Mouse (Mus musculus) embryonic facial prominence, embryonic 10.5 days (tissue): ENCODE results near the gene Sstr3. TPM values are rescaled to one million over a fixed set of nuclear protein-coding genes. Genes with fewer than 3 reads are reported as not detected.

ENCODE experiments used
- DNase-seq: peaks from one replicate; pipeline ENCODE4 v3.0.0-alpha.2; 2017; ENCODE audit warnings: low spot score
- H3K27ac ChIP-seq: fragments of 300-500 bp; sonication (generic); replicated peaks from 2 replicates; pipeline ENCODE4 v1.5.1; 2016; ENCODE audit warnings: mild to moderate bottlenecking
- H3K27me3 ChIP-seq: fragments of 300-500 bp; sonication (generic); replicated peaks from 2 replicates; pipeline ENCODE4 v1.6.1; 2016; ENCODE audit warnings: low read depth, mild to moderate bottlenecking; ENCODE audit not compliant: poor library complexity, severe bottlenecking
- H3K36me3 ChIP-seq: fragments of 300-500 bp; sonication (generic); replicated peaks from 2 replicates; pipeline ENCODE4 v1.6.1; 2016; ENCODE audit warnings: mild to moderate bottlenecking, moderate library complexity
- H3K4me1 ChIP-seq: fragments of 300-500 bp; sonication (generic); 2 replicates; pipeline ENCODE4 v1.6.1; 2016
- H3K4me3 ChIP-seq: fragments of 300-500 bp; sonication (generic); 2 replicates; pipeline ENCODE4 v1.5.1; 2016; ENCODE audit warnings: mild to moderate bottlenecking, moderate library complexity
- H3K9me3 ChIP-seq: fragments of 300-500 bp; sonication (generic); 2 replicates; pipeline ENCODE4 v1.6.1; 2016; ENCODE audit warnings: mild to moderate bottlenecking
- WGBS: fragments of 180-500 bp; shearing (Covaris S2); methylation state at CpG from one replicate; pipeline ENCODE4 v1.1.7; 2016; 5-methylcytosine and 5-hydroxymethylcytosine counted together
- polyA plus RNA-seq: library from polyadenylated mRNA; unstranded; fragments of >200 nt; fragmentation: Nextera tagmentation; extraction: Ambion mirVana; gene quantifications from 2 replicates; pipeline ENCODE4 v1.2.1, GENCODE M21; 2016

The Sstr3 gene
- polyA plus RNA-seq, 1 experiment from 2014 or later = not detected

DNA sequence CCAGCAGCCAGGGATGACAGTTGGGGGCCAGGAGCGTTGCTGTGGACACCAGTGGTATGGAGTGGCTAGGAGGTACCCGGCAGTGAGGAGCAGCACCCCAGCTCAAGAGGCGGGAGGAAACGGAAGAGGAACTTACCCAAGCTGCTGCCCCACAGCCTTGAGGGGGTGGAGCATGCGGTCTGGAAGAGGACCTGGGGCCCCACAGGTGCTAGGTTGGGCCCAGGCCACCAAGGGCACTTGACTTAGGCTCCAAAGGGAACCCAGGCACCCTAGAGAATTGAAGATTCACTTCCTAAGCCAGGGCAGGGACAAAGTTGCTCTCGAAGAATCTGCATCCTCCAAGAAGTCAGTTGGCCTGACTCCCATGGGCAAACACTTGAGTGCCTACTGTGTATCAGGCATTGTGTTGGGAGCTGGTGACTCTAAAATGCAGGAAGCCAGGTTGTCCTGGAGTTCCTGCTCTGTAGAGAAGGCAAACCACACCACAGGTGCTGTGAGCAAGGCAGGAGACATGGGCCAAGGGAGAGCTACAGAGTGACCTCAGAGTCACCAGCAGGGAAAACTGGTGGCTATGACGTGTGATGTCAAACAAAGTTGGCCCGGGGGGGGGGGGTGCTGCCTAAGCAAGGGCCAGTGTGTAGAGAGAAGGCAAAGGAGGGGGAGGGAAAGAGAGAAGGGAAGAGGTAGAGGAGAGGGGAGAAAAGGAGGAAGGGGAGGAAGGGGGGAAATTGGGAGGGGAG, 28.3 kb upstream of the Sstr3 start, which contains the start of gene Rac2:
Gene Rac2 (minus strand): TSS at position 126 of the 740 bp plus-strand sequence.
- no peaks in the 10 kb centered on the region for H3K27me3 ChIP-seq
- no peak for DNase-seq
- peak within 1 kb of the TSS; percentile 15; the same call in 1 of the 2 replicates for H3K27ac ChIP-seq
- no peaks in the 10 kb centered on the region for H3K36me3 ChIP-seq
- peaks cover 9% of the 10 kb centered on the region for H3K4me1 ChIP-seq
- 85% methylated on average over 8 of the region's 8 CpGs for WGBS
- H3K4me3 ChIP-seq = no peak within 1 kb of the TSS
- H3K9me3 ChIP-seq = no peaks in the 10 kb centered on the region

DNA sequence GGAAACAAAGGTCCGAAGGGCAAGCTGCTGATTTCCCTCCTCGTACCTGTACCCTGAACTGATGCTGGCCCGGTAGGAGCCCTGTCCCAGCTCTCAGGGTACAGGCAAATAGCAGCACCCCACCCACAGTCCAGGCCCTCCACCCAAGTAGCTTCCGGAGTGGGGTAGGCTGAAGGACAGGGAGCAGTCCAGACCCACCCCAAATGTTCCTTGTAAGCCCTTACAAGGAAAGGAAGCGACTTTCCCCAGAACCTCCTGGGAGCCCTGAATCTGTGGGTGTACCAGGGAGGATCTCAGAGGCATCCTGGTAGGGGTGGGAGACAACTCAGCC, 27.8 kb upstream of the Sstr3 start:
- H3K27ac ChIP-seq = 0 out of 2 replicates have a peak overlapping the region, but pooled peaks have one; percentile 15
- no peak overlapping the region for H3K4me3 ChIP-seq
- DNase-seq = no peak
- WGBS = 89% methylated on average over 5 of the region's 5 CpGs
- peaks cover 9% of the 10 kb centered on the region for H3K4me1 ChIP-seq
- H3K27me3 ChIP-seq = no peaks in the 10 kb centered on the region
- no peaks in the 10 kb centered on the region for H3K9me3 ChIP-seq
- no peaks in the 10 kb centered on the region for H3K36me3 ChIP-seq

- Histone ChIP-seq H3K4me1 (peaks cover 9% of the 10 kb centered on the region), H3K27ac (peak overlapping the region; percentile 15; the same call in 1 of the 2 replicates), H3K4me3 (no peak overlapping the region), H3K27me3 (no peaks in the 10 kb centered on the region), H3K9me3 (no peaks in the 10 kb centered on the region), H3K36me3 (no peaks in the 10 kb centered on the region)
- WGBS = 64% methylated on average over 16 of the region's 16 CpGs
- DNase-seq = no peak
Observed at GRCm38 (mm10) chr15:78571554-78572269, 27.2 kb upstream of the Sstr3 start.

GRCm38 (mm10) chr15:78570170-78570569, 25.7 kb upstream of the Sstr3 start:
- Histone ChIP-seq H3K27ac (no peak overlapping the region), H3K27me3 (no peaks in the 10 kb centered on the region), H3K9me3 (no peaks in the 10 kb centered on the region), H3K36me3 (no peaks in the 10 kb centered on the region), H3K4me1 (peaks cover 5% of the 10 kb centered on the region; the same call in 1 of the 2 replicates), H3K4me3 (no peak overlapping the region)
- 91% methylated on average over 5 of the region's 5 CpGs for WGBS
- no peak for DNase-seq

GRCm38 (mm10) chr15:78567608-78568120, 23.2 kb upstream of the Sstr3 start:
- DNase-seq = no peak
- Histone ChIP-seq H3K9me3 (no peaks in the 10 kb centered on the region), H3K27me3 (no peaks in the 10 kb centered on the region), H3K4me3 (no peak overlapping the region), H3K4me1 (peaks cover 13% of the 10 kb centered on the region; the same call in 1 of the 2 replicates), H3K27ac (no peak overlapping the region), H3K36me3 (no peaks in the 10 kb centered on the region)
- 73% methylated on average over 9 of the region's 9 CpGs for WGBS

GRCm38 (mm10) chr15:78564764-78565435, 20.4 kb upstream of the Sstr3 start:
- Histone ChIP-seq H3K27me3 (no peaks in the 10 kb centered on the region), H3K4me1 (peaks cover 9% of the 10 kb centered on the region; the same call in 1 of the 2 replicates), H3K36me3 (no peaks in the 10 kb centered on the region), H3K9me3 (no peaks in the 10 kb centered on the region), H3K27ac (no peak overlapping the region), H3K4me3 (no peak overlapping the region)
- 72% methylated on average over 11 of the region's 11 CpGs for WGBS
- DNase-seq = no peak

DNA sequence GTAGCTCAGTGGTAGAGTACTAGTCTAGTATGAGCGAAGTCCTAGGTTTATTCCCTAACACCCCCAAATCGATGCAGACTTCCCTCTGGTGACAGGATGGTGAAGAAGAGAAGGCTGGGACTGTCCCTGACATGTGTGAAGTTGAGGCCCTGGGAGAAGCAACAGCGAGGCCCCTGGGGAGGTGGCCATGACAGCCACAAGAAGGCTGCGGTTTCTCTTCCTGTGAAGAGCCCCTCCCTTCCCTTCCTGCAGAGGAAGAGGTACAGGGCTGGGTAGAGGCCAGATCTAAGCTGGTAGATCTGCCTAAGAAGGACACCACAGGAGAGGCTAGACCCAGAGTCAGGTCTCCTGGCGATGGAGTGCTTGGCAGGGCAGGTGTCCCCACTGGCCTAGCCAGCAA, 19.5 kb upstream of the Sstr3 start:
- H3K4me3 ChIP-seq = no peak overlapping the region
- no peaks in the 10 kb centered on the region for H3K27me3 ChIP-seq
- peaks cover 16% of the 10 kb centered on the region for H3K4me1 ChIP-seq
- H3K9me3 ChIP-seq = no peaks in the 10 kb centered on the region
- H3K36me3 ChIP-seq = no peaks in the 10 kb centered on the region
- no peak for DNase-seq
- WGBS = 79% methylated on average over 5 of the region's 5 CpGs
- H3K27ac ChIP-seq = no peak overlapping the region

DNA sequence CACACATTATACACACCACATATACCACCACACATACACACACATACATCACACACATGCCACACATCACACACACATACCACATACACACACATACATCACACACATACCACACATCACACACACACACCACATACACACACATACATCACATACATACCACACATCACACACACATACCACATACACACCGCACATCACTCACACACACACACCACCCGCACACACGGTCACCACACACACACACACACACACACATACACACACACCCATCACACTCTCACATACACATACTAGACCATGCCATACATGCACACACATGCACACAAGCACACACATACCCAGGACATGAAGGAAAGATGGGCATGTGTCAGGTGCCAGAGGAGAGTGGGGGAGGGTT, 18.9 kb upstream of the Sstr3 start:
- Histone ChIP-seq H3K36me3 (no peaks in the 10 kb centered on the region), H3K27ac (no peak overlapping the region), H3K9me3 (no peaks in the 10 kb centered on the region), H3K4me3 (no peak overlapping the region), H3K4me1 (peaks cover 22% of the 10 kb centered on the region), H3K27me3 (no peaks in the 10 kb centered on the region)
- 92% methylated on average over 3 of the region's 3 CpGs for WGBS
- DNase-seq = no peak

GRCm38 (mm10) chr15:78559141-78559979, 14.9 kb upstream of the Sstr3 start:
- Histone ChIP-seq H3K36me3 (no peaks in the 10 kb centered on the region), H3K4me1 (peaks cover 29% of the 10 kb centered on the region), H3K9me3 (no peaks in the 10 kb centered on the region), H3K27me3 (no peaks in the 10 kb centered on the region; the same call in 1 of the 2 replicates), H3K4me3 (no peak overlapping the region), H3K27ac (no peak overlapping the region)
- DNase-seq = no peak
- WGBS = 63% methylated on average over 11 of the region's 11 CpGs

DNA sequence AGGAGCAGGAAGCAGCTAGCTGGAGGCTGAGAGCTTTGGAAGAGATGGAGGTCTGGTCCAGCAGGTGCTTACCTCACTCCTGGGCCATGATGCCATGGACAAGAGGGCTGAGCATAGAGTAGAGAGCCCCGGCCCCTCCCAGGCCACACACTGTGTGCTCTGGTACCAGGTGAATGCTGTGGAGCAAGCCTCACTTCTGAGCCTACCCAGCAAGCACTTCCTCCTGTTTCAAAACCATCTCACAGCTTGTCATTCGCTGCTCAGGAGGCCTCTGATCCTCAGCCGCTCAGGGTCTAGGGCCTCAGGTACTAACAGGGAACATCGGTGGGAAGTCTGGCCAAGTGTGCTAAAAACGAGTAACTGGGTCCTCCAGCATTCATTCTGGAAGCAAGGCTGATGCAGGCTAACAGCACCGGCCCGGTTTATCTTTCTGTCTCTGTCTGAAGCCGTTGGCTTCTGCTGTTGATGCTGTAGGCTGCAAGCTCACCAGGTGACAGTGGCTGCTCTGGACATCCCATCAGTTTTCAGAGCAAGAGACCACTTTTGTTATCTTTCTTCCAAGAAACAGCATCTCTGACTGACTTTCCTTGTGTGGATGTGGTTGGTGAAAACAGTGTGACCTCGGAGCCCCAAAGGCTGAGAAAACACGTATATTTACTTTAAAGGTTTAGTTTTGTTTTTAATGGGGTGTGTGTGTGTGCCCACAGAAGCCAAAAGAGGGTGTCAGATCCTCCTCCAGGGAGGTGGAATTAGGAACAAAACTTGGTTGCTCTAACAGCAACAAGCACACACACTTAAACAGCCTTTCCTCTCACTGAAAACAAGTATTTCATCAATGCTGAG, 13.4 kb upstream of the Sstr3 start:
- H3K36me3 ChIP-seq = no peaks in the 10 kb centered on the region
- WGBS = 71% methylated on average over 10 of the region's 10 CpGs
- H3K4me1 ChIP-seq = peaks cover 29% of the 10 kb centered on the region
- H3K27me3 ChIP-seq = no peaks in the 10 kb centered on the region; the same call in 1 of the 2 replicates
- DNase-seq = no peak
- H3K9me3 ChIP-seq = no peaks in the 10 kb centered on the region; the same call in 1 of the 2 replicates
- H3K27ac ChIP-seq = no peak overlapping the region; the same call in 1 of the 2 replicates
- H3K4me3 ChIP-seq = no peak overlapping the region
